Mouse (Mus musculus) thymus, adult 2 months (tissue): ENCODE measurements around the gene Alg11.

Experiments
- CTCF ChIP-seq: fragments of 200-500 bp; IDR thresholded peaks from 2 replicates; pipeline ENCODE4 v1.5.1; 2012; ENCODE audit warnings: mild to moderate bottlenecking, control low read depth, low read length, moderate library complexity, borderline replicate concordance; ENCODE audit not compliant: control insufficient read depth, poor library complexity, insufficient read depth; ENCODE audit errors: extremely low read depth
- POLR2A ChIP-seq: fragments of 200-500 bp; IDR thresholded peaks from 2 replicates; pipeline ENCODE4 v1.6.1; 2012; ENCODE audit warnings: mild to moderate bottlenecking, low read length, control low read depth, moderate library complexity; ENCODE audit not compliant: control insufficient read depth, poor library complexity, insufficient read depth; ENCODE audit errors: extremely low read depth

- TF ChIP-seq POLR2A (no peak), CTCF (no peak)
Measured at GRCm38 (mm10) chr8:22042515-22042914, 18.0 kb upstream of the Alg11 start.
